Mouse (Mus musculus): ENCODE data around the gene Kcnip4. TPM values are rescaled to one million over a fixed set of nuclear protein-coding genes. Genes with fewer than 3 reads are reported as not detected.

The Kcnip4 gene
- polyA plus RNA-seq, 2 experiments from 2014 or later = not detected

DNA sequence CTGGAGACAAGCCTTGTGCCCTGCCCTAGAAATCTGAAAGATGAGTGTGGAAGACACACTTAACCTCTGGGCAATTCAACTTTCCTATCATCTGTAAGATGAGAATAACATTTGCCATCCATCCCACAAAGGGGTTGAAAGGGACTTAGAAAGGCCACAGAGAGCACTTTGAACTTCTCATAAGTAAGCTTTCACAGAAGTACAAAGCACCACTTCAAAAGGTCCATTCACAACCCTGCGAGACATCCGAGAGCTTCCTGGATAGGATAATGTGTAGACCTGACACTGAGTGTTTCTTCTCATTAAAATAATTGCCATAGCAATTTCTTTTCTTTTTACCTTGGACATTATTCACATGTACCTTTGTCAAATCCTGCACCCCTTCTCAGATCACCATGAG, 683.7 kb downstream of the Kcnip4 start:
- ATAC-seq = no peak

DNA sequence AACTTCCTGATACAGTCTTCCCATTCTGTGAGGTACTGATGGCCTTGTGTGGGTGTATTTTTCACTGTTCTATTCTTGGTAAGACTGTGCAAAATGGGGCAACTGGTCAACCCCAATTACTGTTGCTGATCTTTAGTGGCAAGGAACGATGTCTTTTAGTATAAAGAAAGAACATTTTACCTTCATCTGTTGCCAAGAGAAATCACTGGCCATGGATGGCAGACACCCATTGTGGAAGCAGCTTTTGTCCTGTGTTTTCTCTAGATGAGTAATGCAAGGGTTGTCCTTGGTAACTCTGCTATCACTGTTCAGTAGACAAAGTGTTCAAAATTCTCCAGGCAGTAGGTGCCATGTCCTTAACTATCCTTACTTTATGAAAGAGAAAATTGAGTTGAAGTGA, 729.2 kb downstream of the Kcnip4 start:
- ATAC-seq = no peak

DNA sequence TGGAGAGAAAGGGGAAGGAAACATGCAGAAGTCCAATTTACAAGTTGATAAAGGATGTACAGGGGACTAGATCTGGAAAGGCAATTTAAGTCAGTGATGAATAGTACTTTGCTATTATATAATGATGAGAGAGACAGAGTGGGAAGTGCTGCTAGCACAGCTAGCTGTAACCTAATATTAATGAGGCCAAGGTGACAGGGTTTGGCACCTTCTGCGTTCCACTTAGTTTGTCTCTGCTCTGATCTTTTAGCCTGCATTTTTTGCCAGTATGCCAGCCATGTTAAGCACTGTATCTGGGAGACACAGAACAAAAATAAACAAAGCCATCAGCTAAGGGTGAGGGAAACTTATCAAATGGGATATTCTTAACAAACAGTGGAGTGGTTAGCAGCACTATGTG, 745.3 kb downstream of the Kcnip4 start:
- no peak for ATAC-seq

- ATAC-seq = no peak
Observed at GRCm38 (mm10) chr5:48748613-48749012, 776.1 kb downstream of the Kcnip4 start.

DNA sequence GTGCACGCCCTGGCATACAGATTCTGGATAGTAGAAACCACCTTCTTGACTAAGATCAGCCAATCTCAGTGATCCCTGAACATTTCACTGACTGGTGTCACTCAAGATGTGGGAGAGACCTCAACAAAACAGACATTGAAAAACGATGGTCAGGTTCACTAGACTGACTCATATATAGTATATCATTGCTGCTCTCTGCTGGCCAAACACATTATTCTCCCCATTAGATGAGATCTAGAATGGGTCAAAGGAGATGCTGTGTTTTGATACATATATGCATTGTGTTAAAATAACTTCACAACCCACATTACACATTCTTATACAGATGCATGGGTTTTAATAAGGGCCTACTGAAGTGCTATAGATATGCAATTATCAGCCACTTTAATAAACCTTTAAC, 787.1 kb downstream of the Kcnip4 start:
- no peak for ATAC-seq

- no peak for ATAC-seq
Observed at GRCm38 (mm10) chr5:48718166-48718565, 806.5 kb downstream of the Kcnip4 start.

DNA sequence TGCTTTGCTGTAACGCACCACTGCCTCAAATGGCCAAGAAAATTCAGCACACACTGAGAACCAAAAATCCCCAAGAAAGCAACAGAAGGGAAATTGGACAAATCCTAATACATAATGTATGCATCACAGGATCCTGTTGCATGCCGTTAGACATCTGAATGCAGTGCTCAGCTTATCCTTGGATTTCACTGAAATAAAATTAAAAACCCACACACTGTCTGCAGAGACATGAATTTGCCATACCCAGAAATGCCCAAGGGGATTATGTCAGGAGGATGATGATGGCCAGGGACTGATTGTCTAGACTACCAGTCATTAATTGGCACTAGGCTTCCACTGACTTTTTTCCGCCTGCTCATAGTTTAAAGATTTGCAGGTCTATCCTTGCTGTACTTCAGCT, 818.7 kb downstream of the Kcnip4 start:
- no peak for ATAC-seq

DNA sequence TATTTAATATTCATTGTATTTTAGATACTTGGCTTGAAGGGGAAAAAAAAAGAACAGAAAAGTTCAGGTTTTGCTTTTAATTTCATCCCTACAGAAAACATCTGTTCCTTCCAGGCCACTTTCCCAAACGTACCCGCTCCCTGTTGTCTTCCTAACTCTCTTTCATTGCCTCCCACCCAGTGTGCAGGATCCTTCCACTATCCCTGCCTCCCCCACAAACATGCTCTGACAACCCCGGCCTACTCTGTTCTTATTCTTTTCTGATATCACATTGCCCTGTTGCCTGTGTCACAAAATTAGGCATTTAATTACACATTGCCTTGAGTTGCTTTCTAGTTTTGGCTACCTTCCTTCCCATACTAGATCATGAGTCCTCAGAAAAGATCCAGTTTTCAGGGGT, 837.6 kb downstream of the Kcnip4 start:
- no peak for ATAC-seq

DNA sequence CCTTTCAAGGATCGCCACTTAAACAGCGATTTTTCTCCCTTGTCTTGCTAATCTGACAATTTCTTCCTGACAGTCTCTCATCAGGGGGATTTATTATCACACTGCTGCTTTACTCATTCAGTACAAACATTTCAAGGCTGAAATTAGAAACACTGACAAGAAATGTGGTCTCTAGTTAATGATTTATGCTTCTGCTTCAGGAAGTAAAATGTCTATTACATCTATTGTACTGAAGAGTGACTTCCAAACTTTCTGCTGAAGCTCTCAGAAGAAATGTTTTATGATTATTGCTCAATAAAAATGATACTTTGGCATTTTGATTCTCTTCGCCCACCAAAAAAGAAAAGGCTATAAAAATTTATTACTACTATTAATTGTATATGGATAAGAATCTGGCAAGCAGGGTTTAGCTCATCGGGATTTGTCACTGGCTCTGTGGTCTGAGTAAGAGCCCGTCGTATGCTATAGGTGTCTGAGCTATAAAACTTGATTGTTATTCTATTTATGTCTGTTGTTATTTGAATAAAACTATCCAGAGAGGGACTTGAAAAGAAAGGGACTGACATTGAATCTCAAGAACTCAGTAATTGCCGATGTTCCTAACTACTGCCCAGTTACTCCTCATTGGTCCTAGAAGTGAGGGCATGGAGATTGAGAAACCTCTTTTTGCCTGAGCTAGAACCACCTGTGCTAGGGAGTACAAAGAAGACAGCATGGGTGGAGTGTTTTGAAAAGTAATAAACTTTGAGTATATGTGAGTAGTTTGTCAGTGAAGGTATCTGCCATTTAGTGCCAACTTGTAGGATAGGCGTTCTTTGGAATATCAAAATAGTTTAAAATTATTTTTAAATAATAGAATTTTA, 844.7 kb downstream of the Kcnip4 start:
- ATAC-seq = no peak

DNA sequence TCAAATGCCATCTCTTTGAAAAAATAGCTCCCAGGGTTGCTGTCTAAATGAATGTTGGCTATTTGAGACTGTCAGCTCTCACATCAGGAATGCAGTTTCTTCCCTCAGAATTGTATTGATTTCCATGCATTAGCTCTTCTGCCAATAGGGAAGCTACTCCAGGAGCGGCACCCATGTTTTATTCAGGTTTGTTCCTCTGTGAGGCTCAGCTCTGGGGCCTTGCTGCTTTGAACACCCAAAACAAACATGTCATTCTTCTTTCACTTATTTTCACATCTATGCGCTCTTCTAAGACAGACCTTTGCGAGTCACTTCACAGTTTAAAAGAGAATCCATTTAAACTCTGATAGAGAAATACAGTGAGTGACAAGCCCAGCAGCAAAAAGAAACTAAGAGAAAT, 862.2 kb downstream of the Kcnip4 start:
- no peak for ATAC-seq

- no peak for ATAC-seq
Observed at GRCm38 (mm10) chr5:48659975-48660374, 864.7 kb downstream of the Kcnip4 start.

DNA sequence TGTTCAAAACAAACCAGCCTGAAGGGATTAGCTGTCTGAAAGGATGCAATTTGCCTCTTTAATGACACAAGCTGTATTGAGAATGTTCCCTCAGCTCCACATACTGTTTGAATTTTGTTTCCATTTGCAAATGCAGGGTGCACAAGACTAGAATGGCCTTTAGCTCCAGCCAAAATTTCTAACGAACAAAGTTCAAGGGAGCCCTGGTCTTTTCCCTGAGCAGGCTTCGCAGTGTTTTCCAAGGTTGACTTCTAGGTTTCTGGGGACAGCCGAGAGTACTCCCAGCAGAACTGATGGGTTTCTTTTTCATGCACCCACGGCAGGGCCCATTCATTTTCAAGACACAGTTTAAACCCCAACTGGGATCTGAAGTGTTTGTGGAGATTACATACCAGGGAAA, 874.2 kb downstream of the Kcnip4 start:
- ATAC-seq = no peak

DNA sequence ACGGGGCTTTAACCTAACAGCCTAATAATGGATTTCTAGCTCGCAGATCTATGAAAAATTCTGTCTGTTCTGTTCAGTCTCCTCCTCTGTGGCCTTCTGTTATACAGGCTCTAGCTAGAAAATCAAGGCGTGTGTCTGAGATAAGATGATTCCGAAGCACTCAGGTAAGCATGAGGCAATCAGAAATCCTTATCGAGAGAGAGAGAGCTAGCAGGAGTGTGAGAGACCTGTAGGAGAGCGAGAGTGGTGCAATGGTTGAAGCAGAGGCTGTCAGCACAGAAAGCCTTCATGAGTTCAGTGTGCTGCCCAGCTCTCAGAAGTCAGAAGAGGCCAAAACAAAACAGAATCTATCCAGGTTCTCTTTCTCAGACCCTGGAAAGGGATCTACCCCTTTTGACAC, 888.0 kb downstream of the Kcnip4 start:
- ATAC-seq = no peak

GRCm38 (mm10) chr5:48633631-48634030, 891.1 kb downstream of the Kcnip4 start:
- no peak for ATAC-seq

DNA sequence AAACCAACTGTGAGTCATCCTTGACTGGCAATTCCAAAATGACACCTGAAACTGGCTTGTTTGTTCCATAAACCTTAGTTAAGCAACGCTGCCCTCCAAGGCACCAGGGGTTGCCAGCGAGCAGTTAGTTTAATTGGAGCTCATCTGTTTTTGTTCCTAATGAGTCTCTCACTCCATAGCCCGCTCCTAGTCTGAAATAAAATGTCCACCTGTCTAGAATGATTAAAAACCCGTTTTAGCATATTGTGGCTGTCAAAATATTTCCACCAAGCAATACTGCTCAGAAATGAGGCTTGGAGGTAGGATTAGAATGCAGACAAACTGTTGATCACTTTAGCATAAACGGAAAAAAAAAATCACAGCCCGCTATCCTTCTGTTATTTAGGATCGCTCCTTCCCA, 901.3 kb downstream of the Kcnip4 start:
- ATAC-seq = no peak

DNA sequence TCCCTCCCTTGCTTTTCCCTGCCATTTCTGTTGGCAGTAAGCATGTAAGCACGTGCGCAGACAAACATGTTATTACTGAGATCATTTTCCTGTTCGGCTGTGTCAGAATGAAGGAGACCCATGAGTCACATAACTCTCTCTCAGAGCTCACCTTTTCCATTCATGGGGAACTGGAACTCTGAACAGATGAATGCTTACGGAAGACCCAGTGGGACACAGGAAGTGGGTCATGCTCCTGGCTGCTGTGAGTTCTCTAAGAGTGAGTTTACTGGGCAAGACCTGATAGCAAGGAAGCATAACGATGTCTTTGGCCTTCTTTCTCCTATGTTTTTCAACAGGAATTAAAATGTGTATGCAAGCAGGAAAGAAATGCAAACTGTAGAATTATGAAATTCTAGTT, 917.8 kb downstream of the Kcnip4 start:
- no peak for ATAC-seq

GRCm38 (mm10) chr5:48606281-48606680, 918.4 kb downstream of the Kcnip4 start:
- ATAC-seq = no peak

- no peak for ATAC-seq
Observed at GRCm38 (mm10) chr5:48599481-48600040, 925.1 kb downstream of the Kcnip4 start.

- ATAC-seq = no peak
Observed at GRCm38 (mm10) chr5:48588014-48588413, 936.7 kb downstream of the Kcnip4 start.

GRCm38 (mm10) chr5:48583431-48583830, 941.3 kb downstream of the Kcnip4 start:
- no peak for ATAC-seq

DNA sequence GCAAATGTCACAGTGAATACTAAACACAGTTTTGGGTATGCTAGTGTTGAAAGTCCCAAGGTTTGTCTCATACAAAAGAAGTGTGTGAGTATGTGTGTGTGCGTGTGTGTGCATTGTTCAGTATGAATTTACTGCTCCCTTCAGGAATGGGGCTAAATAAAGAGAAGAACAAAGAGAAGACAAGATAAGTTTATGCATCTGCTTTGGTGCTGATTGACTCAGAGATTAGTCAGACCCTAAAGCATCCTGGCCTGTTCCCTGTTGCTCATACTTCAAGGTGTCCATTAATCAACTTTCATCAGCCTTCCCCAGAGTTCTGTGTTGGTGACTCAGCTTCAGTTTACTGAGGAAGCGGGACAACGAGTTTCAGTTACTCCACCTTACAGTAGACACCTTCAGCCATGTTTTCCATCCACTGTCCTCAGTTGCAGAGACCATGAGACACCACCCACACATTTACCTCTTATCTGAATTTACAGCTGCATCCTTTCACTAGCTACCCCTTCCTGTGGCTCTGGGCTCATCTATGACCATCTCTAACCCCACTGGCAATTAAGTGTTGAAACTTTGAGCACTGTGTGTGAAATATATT, 960.6 kb downstream of the Kcnip4 start:
- ATAC-seq = no peak

DNA sequence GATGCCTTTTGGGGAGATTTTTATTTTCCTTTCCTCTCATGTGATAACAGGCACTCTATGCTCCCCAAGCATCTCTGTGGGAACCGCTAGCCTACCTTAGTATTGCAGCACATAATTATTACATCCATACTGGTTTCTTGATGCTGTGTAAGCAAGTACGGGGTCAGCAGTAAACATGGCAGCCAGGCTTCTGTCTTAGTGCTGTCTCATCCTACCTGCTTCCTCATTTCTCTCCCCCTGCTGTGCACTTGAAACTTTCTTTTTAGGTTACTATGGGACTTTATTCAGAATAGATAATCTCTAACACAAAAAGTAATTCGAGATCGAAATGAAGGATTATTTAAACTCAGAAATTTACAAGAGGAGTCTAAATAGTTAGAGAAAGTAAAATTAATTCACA, 973.0 kb downstream of the Kcnip4 start:
- no peak for ATAC-seq

GRCm38 (mm10) chr5:48545825-48546224, 978.9 kb downstream of the Kcnip4 start:
- ATAC-seq = no peak

All from CD4-positive, CD25-positive, alpha-beta regulatory T cell, adult 4 months (primary cell).